Mouse (Mus musculus) cerebellum, adult 8-10 months (tissue): ENCODE measurements around the gene Atp1a4.
A peak's percentile ranks its signal among the peaks of the same experiment; 100 is the strongest.

ENCODE experiments used
- DNase-seq: peaks from one replicate; pipeline ENCODE4 v3.0.0; 2022

Gene Atp1a4

DNA sequence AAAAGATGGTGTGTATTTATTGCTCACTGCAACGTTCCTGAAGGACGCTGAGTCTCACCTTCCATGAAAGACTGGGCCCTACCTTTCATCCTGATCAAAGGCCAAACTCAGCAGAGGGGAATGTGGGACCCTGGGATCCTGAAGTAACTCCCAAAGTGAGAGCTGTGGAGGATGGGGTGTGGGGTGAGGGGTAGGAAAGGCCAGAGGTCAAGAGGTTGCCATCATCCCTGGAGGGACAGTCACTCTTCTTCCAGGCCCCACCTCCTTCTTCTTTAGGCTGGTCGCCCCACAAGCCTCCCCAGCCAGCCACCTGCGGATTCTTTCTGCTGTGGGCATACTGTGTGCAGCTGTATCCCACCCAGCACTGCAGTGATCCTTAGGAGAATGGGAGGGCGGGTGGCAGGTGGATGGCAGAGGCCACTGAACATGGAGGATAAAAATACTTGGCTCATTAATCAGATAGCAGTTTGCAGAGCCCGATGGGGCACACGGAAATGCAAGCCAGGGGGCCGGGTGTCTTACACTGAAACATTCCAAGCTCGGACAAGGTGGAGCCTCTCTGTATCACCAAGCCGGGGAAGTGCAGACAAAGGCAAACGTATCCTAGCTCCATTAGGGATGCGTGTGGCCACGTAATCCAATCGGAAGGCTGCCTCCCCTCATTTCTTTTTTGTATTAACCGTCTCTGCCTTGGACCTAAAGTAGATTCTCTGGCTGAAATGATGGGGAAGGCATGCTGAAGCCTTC lies 39.9 kb downstream of the Atp1a4 start:
- no peak for DNase-seq

DNA sequence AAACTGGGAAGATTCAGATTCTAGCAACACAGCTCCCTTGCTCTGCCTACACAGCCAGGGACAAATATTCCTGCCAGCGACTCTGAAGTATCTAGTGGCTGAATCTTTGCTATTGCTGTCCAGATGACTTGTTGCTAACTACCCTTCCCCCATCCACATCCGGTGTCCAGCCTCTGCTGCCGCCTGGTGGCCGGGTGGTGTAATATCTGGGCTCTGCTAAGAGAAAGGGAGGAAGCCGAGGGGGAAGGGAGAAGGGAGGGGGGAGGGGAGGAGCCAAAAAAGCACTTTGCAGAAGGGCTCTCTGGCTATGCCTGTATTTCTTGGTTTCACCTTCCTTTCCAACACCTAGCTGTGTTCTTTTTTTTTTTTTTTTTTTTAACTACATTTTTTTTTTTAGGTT lies 41.1 kb downstream of the Atp1a4 start:
- peak; percentile 87 for DNase-seq

DNA sequence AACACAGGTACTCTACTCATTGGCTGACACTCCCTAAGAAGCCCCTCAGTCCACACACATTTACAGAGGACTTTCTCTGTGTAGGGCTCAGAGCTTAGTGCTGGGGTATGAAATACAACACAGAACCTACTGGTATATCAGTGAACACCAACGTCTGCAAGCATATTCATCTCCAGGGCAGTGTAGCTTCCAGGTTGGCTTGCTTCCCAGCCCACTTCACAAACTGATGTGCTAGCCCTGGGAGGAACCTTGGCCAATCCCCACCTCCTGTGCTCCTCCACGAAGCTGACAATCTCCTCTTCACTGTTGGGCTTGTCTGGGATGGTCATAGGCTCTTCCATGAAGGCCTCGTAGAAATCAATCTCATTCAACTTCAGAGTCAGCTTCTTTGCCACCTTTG lies 43.5 kb downstream of the Atp1a4 start:
- DNase-seq: no peak

DNA sequence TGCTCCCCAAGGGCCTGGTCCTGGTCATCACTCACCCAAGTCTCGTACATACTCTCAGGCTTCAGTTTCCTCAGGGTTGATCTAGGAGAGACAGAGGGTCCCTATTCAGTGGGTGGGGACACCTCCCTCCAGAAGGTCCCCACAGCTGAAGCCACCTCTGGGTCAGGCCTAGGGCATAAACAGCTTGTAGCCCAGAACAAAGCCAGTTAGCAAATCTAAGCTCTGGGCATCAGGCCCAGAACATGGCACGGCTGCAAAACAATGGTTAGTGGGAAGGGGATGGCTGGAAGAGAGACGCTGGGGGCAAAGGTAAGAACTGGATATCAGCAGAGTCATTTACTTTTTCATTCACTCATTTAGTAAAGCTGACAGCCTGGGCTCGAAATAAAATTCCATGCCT lies 44.4 kb downstream of the Atp1a4 start:
- DNase-seq: no peak

DNA sequence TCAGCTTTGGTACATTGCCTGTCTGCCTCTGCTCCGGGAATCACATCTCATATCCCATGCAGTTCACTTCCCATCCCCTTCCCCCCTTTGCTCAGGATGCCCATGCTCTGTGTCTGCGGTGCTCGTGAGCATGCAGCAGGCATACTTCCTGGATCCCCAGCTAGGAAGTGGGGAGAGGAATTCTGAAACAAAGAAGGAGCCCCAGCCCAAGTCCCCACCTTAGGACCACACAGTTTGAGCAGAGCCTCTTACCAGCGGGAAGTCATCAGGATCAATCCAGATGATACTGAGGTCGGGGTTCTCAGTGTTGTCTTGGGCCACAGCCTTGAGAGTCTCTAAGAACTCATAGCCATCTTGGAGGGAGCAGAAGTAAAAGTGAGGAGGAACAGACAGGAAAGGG lies 45.4 kb downstream of the Atp1a4 start:
- no peak for DNase-seq

DNA sequence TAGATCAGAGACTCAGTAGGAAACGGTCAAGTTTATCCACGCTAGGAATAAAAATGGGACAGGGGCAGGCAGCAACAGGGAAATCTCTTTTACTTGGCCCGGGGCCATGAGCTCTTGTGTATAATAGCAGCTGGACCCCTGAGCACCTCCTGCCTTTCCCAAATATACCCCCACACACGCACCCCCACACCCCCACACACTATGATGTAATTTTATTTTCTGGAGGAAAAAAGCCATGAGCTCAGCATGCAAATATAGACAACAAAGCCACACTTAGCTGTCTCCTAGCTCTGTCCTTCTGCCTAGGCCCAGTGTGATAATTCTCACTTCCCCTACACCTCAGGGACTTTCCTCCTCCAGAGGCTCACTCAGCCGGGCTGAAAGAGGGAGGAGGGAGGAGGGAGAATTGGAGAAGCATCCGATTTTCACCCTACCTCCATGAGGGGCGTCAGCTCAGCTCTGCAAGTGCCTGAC lies 51.1 kb downstream of the Atp1a4 start:
- DNase-seq: peak; percentile 60

DNA sequence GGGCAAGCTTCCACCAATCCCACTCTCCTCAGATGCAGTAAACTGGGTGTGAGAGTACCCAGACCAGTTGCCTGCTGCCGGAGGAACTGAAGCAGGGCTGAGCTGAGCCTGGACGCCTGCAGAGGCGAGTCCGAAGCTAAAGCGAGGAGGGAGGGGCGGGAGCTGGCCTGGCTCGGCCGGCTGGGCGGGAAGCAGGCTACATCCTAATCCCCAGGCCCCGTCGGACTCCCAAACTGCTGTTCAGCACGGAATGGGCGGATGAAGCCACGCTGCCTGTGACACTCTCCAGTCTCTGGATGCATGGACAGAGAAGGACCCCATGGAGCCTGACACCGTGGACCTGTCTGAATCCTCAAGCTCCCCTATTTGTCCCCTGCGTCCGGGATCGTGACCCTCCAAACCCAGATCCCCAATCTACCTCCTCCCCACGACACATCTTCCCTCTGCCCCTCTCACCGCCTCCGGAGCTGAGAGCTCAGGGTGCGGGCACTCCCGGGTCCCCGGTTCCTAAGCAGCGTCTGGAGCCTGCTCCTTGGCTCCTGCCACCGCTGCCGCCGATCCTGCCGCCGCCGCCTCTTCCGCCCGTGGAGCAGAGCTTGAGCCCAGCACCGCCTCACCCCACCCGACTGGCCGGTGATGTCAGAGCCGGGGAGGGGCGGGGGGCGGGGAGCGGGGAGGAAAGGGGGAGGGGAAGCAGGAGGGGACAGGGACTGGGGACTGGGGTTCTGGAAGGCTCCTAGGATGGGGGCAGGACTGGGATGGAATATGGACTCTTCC lies 51.9 kb downstream of the Atp1a4 start, which contains the start of gene Pea15a:
Pea15a (minus strand) TSS at position 664 of the 777 bp plus-strand sequence.
- peak; percentile 85 for DNase-seq

DNA sequence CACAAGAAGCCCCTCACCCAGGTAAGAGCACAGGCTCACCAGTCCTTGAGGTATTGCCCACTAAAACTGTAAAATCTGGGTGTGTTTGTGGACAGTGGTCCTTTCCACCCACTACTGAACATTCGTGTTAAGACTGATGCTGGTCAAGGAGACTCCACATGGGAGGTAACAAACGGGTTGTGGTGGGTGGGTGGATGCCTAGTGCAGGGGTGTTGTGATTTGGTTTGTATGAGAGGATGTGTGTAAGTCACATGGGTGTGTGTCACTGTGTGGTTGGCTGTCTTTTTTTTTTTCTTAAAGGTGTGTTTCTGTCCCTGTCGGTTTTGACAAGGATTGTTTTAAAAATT lies 52.5 kb downstream of the Atp1a4 start:
- DNase-seq: peak; percentile 45

DNA sequence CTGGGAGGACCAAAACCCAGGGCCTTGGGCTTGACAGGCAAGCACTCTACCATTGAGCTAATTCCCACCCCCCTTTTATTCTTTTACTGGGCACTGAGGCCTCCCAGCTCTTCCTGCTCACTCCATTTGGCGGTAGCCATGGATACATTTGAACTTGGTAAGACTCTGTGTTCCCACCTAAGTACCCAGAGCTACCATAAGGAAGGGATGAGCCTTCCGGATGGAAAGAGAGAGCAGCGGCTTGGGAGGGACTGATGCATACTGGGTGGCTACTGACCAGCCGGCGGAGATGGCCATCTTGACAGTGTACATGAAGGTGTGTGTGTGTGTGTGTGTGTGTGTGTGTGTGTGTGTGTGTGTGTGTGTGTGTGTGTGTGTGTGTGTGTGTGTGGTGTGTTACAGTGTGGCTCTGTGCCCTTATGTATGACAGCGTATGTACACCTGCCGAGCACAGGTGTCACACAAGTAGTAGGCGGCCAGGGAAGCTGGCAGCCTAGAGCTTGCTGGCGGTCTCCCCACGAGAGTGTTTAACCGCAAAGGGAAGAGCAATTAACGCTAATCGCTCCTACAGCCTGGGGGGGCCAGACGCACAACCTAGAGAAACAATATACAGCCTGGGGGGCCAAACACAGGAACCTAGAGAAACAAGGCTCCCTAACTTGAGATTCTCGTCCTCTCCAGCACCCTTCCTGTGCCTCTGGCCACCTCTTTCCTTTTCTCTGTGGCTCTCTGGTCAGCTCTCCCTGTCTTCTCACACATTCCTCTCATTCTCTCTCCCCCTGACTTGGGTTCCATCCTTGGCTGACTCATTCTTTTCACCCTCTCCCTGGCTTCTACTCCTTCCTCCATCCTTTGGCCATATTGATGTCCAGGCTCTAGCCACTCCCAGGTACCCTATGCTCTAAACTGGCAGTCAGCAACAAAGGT lies 53.1 kb downstream of the Atp1a4 start:
- peak; percentile 67 for DNase-seq

DNA sequence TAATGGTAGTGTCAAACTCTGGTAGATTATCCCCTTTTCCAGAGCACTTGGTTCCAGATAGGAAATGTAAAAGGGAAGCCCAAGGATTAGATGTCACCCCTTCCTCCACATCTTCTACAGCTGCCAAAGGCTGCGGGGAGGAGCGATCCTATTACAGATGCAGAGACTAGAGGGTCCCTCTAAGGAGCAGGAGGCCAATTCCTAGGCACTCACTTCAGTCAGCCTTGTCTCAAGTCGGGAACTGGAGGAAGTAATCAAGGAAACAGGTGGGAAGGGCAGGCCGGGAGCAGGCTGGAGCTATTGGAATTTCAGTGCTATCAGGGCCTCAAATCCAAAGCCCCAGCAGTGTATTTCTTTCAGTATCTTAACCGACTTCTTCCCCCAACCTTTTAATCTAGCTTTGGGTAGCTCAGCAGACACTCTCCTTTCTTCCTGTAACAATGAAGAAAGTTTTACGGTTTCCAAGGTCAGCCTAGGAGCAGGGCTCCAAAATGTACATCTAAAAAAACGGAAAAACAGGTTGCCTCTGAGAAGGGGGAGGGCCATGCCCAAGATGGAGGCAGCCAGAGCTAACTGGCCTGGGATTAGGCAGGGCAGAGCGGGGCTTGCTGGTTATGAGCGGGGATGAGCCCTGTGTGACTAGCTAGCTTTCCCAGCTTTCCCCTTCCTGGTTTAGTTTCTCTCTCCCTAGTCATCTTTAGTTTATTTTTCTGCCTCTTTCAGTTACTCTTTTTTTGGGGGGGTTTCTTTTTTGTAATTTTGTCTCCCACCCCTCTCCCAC lies 54.0 kb downstream of the Atp1a4 start:
- no peak for DNase-seq

DNA sequence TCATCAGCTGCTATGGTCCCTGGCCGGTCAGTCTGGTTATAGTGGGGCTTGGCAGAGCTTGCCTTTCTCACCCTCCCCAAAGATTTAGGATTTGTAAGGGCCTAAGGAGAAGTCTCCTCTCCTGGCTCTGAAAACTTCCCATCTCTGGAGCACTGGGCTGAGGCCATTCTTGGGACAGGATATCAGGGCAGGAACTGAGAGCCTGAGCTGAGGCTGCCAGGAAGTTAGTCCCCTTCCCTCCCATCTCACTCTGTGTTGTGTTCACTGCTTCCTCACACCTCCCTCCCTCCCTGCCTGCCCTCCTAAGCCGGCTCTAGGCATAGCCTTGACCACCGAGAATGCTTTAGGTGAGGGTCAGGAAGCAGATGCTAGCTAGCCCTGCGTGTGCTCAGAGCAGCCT lies 54.6 kb downstream of the Atp1a4 start:
- no peak for DNase-seq

DNA sequence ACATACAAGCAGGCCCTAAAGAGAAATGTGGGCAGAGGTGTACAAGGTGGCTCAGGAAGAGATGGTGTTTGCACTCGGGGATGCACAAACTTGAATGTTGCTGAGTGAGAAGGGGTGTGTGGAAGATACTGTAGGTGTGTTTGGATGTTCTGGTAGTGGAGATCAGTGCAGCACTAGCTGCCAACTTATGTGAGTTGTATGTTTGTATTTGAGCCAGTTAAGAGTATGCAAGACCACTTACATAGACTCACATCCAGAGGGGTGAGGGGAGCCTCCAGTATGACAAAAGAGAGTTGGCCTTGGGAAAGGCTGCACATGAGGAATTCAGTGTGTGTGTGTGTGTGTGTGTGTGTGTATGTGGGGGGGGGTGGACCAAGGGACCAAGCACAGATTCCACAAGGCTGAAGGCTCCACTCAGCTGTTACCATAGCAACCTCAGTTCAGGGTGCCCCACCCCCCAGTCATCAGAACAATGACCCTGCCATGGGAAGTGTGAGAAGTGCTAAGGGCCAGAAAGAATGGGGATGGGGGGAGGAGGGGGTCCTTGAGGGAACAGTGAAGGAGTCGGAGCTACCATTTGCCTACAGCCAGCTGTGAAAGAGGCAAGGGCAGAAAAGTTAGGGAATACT lies 55.2 kb downstream of the Atp1a4 start:
- DNase-seq: no peak

DNA sequence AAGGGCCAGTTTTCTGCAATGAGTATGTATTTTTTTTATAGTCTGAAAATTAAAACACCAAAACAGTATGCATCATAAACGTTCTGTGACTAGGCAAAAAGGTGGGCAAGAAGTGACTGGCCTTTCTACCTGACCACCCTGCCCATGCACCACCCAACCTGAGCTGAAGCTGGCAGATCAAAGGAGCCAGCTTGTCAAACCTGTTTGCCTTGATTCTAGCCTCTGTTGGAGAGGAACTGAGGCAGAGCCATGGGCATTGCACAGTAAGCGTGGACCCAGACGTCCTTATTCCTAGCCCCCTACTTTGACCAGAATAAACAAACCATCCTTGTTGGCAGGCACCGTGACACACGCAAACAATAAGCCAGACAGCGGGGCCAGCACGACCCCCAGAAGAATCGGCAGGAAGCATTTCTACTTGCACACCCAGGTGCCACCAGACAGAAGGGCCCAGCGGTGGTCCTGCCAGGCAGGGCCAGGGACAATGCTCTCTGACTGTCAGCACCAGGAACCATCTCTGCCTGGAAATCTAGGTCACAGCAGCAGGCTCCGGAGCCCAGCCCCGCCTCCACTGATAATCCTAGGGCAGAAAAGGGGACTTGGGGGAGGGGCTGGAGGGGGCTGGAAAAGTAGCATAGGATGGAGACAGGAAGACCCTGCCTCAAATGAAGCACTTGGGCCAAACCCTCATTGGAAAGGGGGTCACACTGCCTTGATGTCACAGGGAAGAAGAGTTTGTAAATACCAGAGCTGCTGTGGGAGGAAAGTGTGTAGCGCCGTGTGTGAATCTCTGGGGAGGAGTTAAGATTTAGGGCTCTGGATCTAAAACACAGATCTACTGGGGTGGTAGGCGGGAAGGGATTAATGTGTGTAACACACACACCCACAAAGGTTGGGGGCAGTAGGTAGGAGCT lies 56.0 kb downstream of the Atp1a4 start:
- peak; percentile 79 for DNase-seq

DNA sequence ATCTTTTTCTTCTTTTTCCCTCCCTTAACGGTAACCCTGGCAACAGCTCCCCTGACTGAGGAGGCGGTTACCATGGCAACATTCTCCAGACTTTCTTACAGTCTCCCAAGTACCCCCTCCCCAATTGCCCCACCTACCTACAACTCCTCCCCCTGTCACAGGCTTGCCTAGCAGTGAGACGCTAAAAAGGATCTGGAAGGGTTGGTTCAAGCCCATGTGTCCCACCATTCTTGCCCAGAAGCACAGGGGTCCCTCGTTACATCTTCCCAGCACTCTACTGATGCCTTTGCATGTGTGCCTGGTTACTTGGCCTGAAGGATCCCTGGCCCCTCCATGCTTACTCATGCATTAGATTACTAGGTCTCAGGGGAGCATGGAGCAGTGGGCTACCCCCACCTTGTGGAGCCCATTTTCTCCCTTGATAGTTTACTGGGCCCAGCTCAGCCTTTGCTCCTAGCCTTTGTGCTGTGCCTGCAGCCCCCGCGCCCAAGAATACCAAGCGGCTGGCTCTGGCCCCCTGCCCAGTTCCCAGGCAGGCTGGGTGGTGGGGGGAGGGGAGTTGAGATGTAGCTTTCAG lies 57.3 kb downstream of the Atp1a4 start:
- DNase-seq: peak; percentile 60

DNA sequence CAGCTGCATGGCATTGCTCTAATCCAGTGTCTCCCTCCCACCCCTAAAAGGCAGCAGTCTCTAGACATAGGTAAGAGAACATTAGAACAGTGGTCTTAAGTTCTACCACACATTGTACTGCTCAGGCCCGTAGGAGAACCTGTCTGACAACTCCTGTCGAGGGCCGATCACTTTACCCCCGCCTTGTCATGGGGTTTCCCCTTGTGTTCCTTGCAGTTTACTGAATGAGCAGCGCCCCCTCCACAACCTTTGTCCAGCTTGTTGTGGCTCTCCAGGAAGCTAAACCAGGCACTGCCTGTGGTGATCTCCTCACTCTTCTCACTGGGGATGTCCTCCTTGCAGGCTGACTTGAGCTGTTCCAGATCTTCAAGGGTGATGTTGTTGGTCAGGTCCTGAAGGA lies 58.1 kb downstream of the Atp1a4 start:
- DNase-seq: no peak

DNA sequence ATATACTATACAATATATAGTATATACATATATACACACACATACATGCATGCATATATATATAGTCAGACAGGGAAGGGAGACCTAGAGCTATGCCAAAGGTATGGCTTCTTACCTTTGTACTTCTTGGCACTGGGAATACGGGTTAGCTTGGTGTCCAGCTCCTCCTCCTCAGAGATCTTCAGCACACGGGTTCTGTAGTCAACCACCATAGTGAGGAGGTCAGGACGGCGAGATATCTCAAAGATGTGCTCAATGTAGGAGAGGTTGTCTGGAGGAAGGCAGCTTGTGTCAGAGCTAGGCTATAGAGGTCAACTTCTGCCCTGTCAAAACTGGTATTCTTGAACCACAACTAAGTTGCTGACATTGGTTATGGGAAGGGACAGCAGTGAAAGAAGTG lies 59.2 kb downstream of the Atp1a4 start:
- no peak for DNase-seq

DNA sequence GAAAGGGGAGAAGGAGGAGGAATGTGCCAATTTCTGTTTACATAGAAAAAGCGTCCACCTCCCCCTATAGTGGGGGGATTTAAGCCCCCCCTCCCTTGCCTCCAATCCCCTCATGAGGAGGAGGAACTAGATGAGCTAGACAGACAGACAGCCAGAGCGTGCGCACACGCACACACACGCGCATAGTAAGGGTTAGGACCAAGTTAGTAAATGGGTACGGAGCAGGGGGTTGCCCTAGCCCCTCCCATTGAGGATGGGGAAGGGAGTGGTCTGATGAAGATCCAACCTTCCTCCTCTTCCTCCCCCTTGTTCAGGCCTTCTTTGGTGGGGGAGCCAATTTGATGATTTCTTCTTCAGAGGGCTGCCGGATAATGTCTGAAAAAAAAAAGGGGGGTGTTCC lies 59.9 kb downstream of the Atp1a4 start:
- no peak for DNase-seq

DNA sequence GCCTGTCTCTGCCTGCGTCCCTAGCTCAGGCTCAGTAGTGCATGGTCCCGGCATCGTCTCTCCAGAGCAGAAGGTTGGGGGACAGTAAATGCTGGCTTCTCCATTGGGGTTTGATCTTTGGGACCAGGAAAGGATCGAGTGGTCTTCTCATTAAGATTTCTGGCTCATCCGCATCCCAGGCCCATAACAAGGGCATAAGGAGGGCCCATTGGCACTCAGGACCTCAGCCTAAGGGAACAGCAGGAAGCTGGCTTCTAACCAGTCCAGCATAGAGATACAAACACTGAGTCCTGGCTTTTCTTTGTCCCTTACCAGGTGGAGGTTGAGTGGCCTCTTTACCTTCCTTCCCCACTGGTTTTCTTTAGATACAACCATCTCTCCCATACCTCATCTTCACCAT lies 60.4 kb downstream of the Atp1a4 start:
- DNase-seq: peak; percentile 56

DNA sequence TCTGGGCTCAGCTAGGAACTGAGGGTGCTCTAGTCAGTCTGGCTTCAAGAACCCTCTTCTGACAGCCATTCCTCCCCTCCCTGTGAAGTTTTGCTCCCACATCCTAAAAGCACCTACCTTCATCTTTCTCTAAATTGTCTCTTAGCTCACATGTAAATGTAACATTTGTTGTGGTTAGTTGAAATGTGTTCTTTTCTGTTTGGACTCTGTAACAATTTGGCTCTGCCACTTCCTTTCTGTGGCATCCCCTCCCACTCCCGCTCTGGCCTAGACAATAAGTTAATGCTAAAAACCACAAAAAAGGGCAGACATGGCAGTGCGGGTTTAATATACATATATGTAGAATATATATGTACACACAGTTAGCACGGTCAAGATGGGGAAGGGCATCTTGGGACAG lies 61.1 kb downstream of the Atp1a4 start:
- DNase-seq: no peak

DNA sequence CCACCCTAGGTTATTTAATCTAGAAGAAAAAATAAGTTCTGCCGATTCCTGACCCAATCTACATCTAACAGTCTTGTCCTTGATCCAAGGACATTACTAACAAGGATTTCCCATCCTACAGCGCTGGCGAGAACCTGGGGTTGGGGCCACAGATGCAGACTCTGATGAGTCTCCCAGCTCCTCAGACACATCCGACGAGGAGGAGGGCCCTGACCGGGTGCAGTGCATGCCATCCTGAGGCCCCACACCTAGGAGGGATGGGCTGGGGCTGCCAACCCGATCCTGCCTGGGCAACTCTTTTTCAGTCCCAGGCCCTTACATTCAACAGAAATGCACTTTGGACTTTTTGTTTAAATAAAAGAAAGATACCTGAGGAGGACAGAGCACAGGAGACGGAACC lies 63.8 kb downstream of the Atp1a4 start:
- DNase-seq: no peak
